Mouse (Mus musculus): ENCODE data around the gene Atp1a4. TPM values are rescaled to one million over a fixed set of nuclear protein-coding genes. Genes with fewer than 3 reads are reported as not detected.
A peak's percentile ranks its signal among the peaks of the same experiment; 100 is the strongest.

Gene Atp1a4
- polyA plus RNA-seq, 1 experiment from 2014 or later, result not detected

GRCm38 (mm10) chr1:172243547-172244205, 14.5 kb downstream of the Atp1a4 start:
- H3K4me2 ChIP-seq, result no peak overlapping the region
- 26% methylated on average over 16 of the region's 16 CpGs for WGBS
- no peak overlapping the region for H3K9ac ChIP-seq (ENCODE audit: low read length)
- no peaks in the 10 kb centered on the region for H3K36me3 ChIP-seq (ENCODE audit: control insufficient read depth, insufficient read depth, low read length)
- no peaks in the 10 kb centered on the region for H3K9me3 ChIP-seq (ENCODE audit: control insufficient read depth, low read length)
- H3K4me1 ChIP-seq (ENCODE audit: control insufficient read depth, insufficient read depth, low read length), result peaks cover 13% of the 10 kb centered on the region
- peaks cover 5% of the 10 kb centered on the region for H3K27me3 ChIP-seq (ENCODE audit: control insufficient read depth, insufficient read depth, low read length)
- peak; percentile 87 for DNase-seq (ENCODE audit: low spot score, missing footprints)
- no peak overlapping the region for H3K4me3 ChIP-seq (ENCODE audit: low read depth, low read length)
- no peak overlapping the region for H3K27ac ChIP-seq (ENCODE audit: low read depth, low read length)
- ATAC-seq (ENCODE audit: low FRiP score), result no peak

- H3K9me3 ChIP-seq (ENCODE audit: control insufficient read depth, low read length), result no peaks in the 10 kb centered on the region
- no peaks in the 10 kb centered on the region for H3K36me3 ChIP-seq (ENCODE audit: control insufficient read depth, insufficient read depth, low read length)
- H3K4me3 ChIP-seq (ENCODE audit: low read depth, low read length), result no peak overlapping the region
- WGBS, result 26% methylated on average over 2 of the region's 2 CpGs
- no peak overlapping the region for H3K4me2 ChIP-seq
- H3K4me1 ChIP-seq (ENCODE audit: control insufficient read depth, insufficient read depth, low read length), result peaks cover 13% of the 10 kb centered on the region
- no peak overlapping the region for H3K27ac ChIP-seq (ENCODE audit: low read depth, low read length)
- DNase-seq (ENCODE audit: low spot score, missing footprints) (peak; percentile 83), ATAC-seq (ENCODE audit: low FRiP score) (peak; percentile 81)
- no peak overlapping the region for H3K9ac ChIP-seq (ENCODE audit: low read length)
- H3K27me3 ChIP-seq (ENCODE audit: control insufficient read depth, insufficient read depth, low read length), result peaks cover 5% of the 10 kb centered on the region
Observed at GRCm38 (mm10) chr1:172242401-172242800, 15.8 kb downstream of the Atp1a4 start.

GRCm38 (mm10) chr1:172240945-172241708, 17.1 kb downstream of the Atp1a4 start:
- no peaks in the 10 kb centered on the region for H3K36me3 ChIP-seq (ENCODE audit: control insufficient read depth, insufficient read depth, low read length)
- H3K4me1 ChIP-seq (ENCODE audit: control insufficient read depth, insufficient read depth, low read length), result peaks cover 13% of the 10 kb centered on the region
- peaks cover 5% of the 10 kb centered on the region for H3K27me3 ChIP-seq (ENCODE audit: control insufficient read depth, insufficient read depth, low read length)
- no peak overlapping the region for H3K27ac ChIP-seq (ENCODE audit: low read depth, low read length)
- peak; percentile 82 for DNase-seq (ENCODE audit: low spot score, missing footprints)
- WGBS, result 38% methylated on average over 6 of the region's 6 CpGs
- no peak overlapping the region for H3K4me2 ChIP-seq
- no peak overlapping the region for H3K9ac ChIP-seq (ENCODE audit: low read length)
- H3K9me3 ChIP-seq (ENCODE audit: control insufficient read depth, low read length), result no peaks in the 10 kb centered on the region
- no peak overlapping the region for H3K4me3 ChIP-seq (ENCODE audit: low read depth, low read length)
- ATAC-seq (ENCODE audit: low FRiP score), result no peak

DNA sequence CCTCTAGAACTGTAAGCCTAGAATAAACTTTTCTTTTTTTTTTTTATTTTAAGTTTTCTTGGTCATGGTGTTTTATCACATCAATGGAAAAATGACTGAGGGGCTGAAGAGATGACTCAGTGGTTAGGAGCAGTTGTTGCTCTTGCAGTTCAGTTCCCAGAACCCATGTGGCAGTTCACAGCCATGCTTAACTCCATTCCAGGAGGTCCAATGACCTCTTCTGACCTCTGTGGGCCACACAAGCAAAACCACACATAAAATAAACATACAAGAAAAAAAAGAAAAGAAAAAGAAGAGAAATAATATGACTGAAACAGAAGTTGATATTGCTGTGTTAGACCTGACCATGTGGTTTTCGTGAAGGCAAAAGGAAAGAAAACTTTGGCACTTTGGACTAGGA, 29.0 kb downstream of the Atp1a4 start:
- Histone ChIP-seq H3K4me2 (no peak overlapping the region), H3K27ac (ENCODE audit: low read depth, low read length) (no peak overlapping the region), H3K4me1 (ENCODE audit: control insufficient read depth, insufficient read depth, low read length) (no peaks in the 10 kb centered on the region), H3K9ac (ENCODE audit: low read length) (no peak overlapping the region), H3K4me3 (ENCODE audit: low read depth, low read length) (no peak overlapping the region), H3K27me3 (ENCODE audit: control insufficient read depth, insufficient read depth, low read length) (no peaks in the 10 kb centered on the region), H3K36me3 (ENCODE audit: control insufficient read depth, insufficient read depth, low read length) (no peaks in the 10 kb centered on the region), H3K9me3 (ENCODE audit: control insufficient read depth, low read length) (no peaks in the 10 kb centered on the region)
- no peak for ATAC-seq (ENCODE audit: low FRiP score)
- WGBS, result 94% methylated on average over 1 of the region's 1 CpGs
- no peak for DNase-seq (ENCODE audit: low spot score, missing footprints)

GRCm38 (mm10) chr1:172228209-172228608, 30.0 kb downstream of the Atp1a4 start:
- WGBS, result 92% methylated on average over 2 of the region's 2 CpGs
- Histone ChIP-seq H3K9me3 (ENCODE audit: control insufficient read depth, low read length) (no peaks in the 10 kb centered on the region), H3K4me3 (ENCODE audit: low read depth, low read length) (no peak overlapping the region), H3K9ac (ENCODE audit: low read length) (no peak overlapping the region), H3K4me1 (ENCODE audit: control insufficient read depth, insufficient read depth, low read length) (no peaks in the 10 kb centered on the region), H3K36me3 (ENCODE audit: control insufficient read depth, insufficient read depth, low read length) (no peaks in the 10 kb centered on the region), H3K27me3 (ENCODE audit: control insufficient read depth, insufficient read depth, low read length) (no peaks in the 10 kb centered on the region), H3K27ac (ENCODE audit: low read depth, low read length) (no peak overlapping the region), H3K4me2 (no peak overlapping the region)
- ATAC-seq (ENCODE audit: low FRiP score) (no peak), DNase-seq (ENCODE audit: low spot score, missing footprints) (peak; percentile 33)

DNA sequence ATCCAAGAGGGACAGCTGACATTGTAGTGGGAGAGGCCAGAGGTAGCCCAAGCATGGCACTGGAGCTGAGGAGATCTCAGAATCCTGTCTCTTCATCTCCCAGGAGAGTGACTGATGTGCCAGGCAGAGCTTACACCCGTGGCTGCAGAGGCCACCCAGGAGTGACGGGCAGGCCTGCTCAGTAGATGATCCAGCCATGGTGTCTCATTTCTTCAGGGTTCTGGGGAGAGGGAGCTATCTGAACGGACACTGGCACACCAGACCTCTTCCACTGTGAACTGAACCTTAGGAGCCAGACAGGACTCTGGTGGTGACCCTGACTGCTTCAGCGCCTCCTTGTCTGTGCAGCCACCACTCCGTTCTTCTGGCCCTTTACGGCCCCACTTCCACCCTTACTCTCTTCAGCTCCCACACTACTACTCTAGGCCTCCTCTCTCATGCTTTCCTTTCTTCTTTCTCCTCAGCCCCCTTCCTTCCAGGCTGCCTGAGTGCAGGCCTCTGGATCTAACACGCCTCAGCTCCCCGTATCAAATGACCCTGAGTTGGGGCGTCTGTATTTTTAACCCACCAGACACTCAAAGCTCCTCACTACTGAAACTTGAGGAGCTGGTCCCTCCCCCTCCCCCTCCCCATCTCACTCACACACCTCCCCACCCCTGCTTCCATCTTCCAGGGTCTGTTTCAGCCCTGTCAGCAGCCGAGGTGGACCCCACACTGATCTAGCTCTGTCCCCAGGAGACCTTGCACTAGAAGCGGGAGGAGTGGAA, 36.7 kb downstream of the Atp1a4 start:
- 48% methylated on average over 11 of the region's 11 CpGs for WGBS
- Histone ChIP-seq H3K27ac (ENCODE audit: low read depth, low read length) (no peak overlapping the region), H3K4me2 (no peak overlapping the region), H3K4me3 (ENCODE audit: low read depth, low read length) (no peak overlapping the region), H3K4me1 (ENCODE audit: control insufficient read depth, insufficient read depth, low read length) (peaks cover 8% of the 10 kb centered on the region), H3K9me3 (ENCODE audit: control insufficient read depth, low read length) (no peaks in the 10 kb centered on the region), H3K9ac (ENCODE audit: low read length) (0 out of 2 replicates have a peak overlapping the region, but pooled peaks have one; percentile 4), H3K27me3 (ENCODE audit: control insufficient read depth, insufficient read depth, low read length) (no peaks in the 10 kb centered on the region), H3K36me3 (ENCODE audit: control insufficient read depth, insufficient read depth, low read length) (no peaks in the 10 kb centered on the region)
- ATAC-seq (ENCODE audit: low FRiP score) (no peak), DNase-seq (ENCODE audit: low spot score, missing footprints) (peak; percentile 87)

- H3K4me1 ChIP-seq (ENCODE audit: control insufficient read depth, insufficient read depth, low read length), result peaks cover 8% of the 10 kb centered on the region
- H3K9me3 ChIP-seq (ENCODE audit: control insufficient read depth, low read length), result no peaks in the 10 kb centered on the region
- 60% methylated on average over 10 of the region's 10 CpGs for WGBS
- no peaks in the 10 kb centered on the region for H3K27me3 ChIP-seq (ENCODE audit: control insufficient read depth, insufficient read depth, low read length)
- H3K4me2 ChIP-seq, result no peak overlapping the region
- no peak overlapping the region for H3K4me3 ChIP-seq (ENCODE audit: low read depth, low read length)
- ATAC-seq (ENCODE audit: low FRiP score), result no peak
- no peak for DNase-seq (ENCODE audit: low spot score, missing footprints)
- no peaks in the 10 kb centered on the region for H3K36me3 ChIP-seq (ENCODE audit: control insufficient read depth, insufficient read depth, low read length)
- no peak overlapping the region for H3K27ac ChIP-seq (ENCODE audit: low read depth, low read length)
- H3K9ac ChIP-seq (ENCODE audit: low read length), result no peak overlapping the region
Observed at GRCm38 (mm10) chr1:172220414-172220813, 37.8 kb downstream of the Atp1a4 start.

DNA sequence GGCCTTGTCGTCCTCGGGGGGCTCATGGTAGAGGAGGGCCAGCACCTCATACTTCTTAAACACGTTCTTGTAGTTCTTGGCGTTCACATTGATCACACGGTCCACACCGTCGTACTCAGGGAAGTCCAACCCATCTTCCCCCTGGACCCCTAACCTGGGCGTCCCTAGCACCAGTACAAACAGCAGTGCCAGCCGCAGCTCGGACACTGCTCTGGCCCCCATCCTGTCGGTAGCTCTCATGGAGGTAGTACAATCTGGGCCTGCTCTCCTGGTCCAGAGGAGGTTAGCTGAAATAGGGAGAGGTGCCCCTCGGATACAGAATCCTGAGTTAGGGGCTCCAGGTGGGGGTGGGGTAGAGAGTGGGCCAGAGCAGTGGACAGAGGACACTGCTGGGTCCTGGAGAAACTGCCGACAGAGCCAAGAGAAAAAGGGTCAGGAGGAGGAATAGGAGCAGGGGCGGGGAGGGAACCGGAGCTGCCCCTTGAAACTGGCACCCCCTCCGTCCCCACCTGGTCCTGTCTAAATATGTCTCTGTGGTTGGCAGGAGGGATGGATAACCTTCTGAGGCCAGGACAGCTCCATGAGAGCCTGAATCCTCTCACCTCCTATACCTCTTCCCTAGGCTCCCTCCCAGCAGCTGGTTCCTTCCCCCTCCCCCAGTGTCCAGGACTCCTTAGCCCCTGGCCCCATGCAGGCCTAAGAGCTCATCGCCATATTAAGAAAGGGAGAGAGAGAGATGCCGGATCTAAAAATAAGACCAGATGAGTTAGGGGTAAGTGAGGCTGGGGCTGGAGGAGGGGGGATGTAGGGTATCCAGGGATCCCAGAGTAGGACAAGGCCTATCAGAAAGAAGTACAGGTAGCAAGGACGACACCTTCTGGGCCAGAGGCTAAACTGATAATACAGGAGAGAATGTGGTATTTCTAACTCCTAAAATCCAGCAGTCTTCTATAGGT, 38.5 kb downstream of the Atp1a4 start, which contains the start of gene Casq1:
Gene Casq1 (minus strand): TSS at position 418 of the 956 bp plus-strand sequence.
- Histone ChIP-seq H3K4me1 (ENCODE audit: control insufficient read depth, insufficient read depth, low read length) (peaks cover 8% of the 10 kb centered on the region), H3K9me3 (ENCODE audit: control insufficient read depth, low read length) (no peaks in the 10 kb centered on the region), H3K27ac (ENCODE audit: low read depth, low read length) (no peak within 1 kb of the TSS), H3K9ac (ENCODE audit: low read length) (no peak within 1 kb of the TSS), H3K4me2 (no peak within 1 kb of the TSS), H3K36me3 (ENCODE audit: control insufficient read depth, insufficient read depth, low read length) (no peaks in the 10 kb centered on the region), H3K27me3 (ENCODE audit: control insufficient read depth, insufficient read depth, low read length) (no peaks in the 10 kb centered on the region), H3K4me3 (ENCODE audit: low read depth, low read length) (no peak within 1 kb of the TSS)
- ATAC-seq (ENCODE audit: low FRiP score) (no peak), DNase-seq (ENCODE audit: low spot score, missing footprints) (peak; percentile 82)
- 82% methylated on average over 19 of the region's 19 CpGs for WGBS

Measured in midbrain, embryonic 11.5 days (tissue).